Mouse (Mus musculus) limb, embryonic 12.5 days (tissue): ENCODE data around the gene Cmc1. TPM values are rescaled to one million over a fixed set of nuclear protein-coding genes. Genes with fewer than 3 reads are reported as not detected.

ENCODE experiments used
- ATAC-seq: fragments of 200-750 bp; cut with Nextera tagmentation; 2 replicates; pipeline ENCODE4 v1.8.0; 2017; ENCODE audit warnings: low read depth, moderate TSS enrichment; ENCODE audit not compliant: insufficient number of reproducible peaks, insufficient read depth, low FRiP score, low TSS enrichment
- H3K27ac ChIP-seq: fragments of 300-500 bp; sonication (generic); 2 replicates; pipeline ENCODE4 v1.5.1; 2016; ENCODE audit warnings: mild to moderate bottlenecking, moderate library complexity
- H3K27me3 ChIP-seq: fragments of 300-500 bp; sonication (generic); 2 replicates; pipeline ENCODE4 v1.6.1; 2016; ENCODE audit warnings: mild to moderate bottlenecking, moderate library complexity
- H3K36me3 ChIP-seq: fragments of 300-500 bp; sonication (generic); 2 replicates; pipeline ENCODE4 v1.6.1; 2016; ENCODE audit warnings: mild to moderate bottlenecking, moderate library complexity
- H3K4me1 ChIP-seq: fragments of 300-500 bp; sonication (generic); replicated peaks from 2 replicates; pipeline ENCODE4 v1.6.1; 2016
- H3K4me2 ChIP-seq: fragments of 300-500 bp; sonication (generic); 2 replicates; pipeline ENCODE4 v1.6.1; 2016; ENCODE audit warnings: mild to moderate bottlenecking, moderate library complexity
- H3K4me3 ChIP-seq: fragments of 300-500 bp; sonication (generic); replicated peaks from 2 replicates; pipeline ENCODE4 v1.5.1; 2016; ENCODE audit warnings: mild to moderate bottlenecking
- H3K9ac ChIP-seq: fragments of 300-500 bp; sonication (generic); replicated peaks from 2 replicates; pipeline ENCODE4 v1.6.1; 2016; ENCODE audit warnings: mild to moderate bottlenecking, moderate library complexity
- H3K9me3 ChIP-seq: fragments of 300-500 bp; sonication (generic); 2 replicates; pipeline ENCODE4 v1.6.1; 2016; ENCODE audit warnings: mild to moderate bottlenecking, moderate library complexity
- WGBS: fragments of 180-500 bp; shearing (Covaris S2); methylation state at CpG from one replicate; pipeline ENCODE4 v1.1.7; 2016; 5-methylcytosine and 5-hydroxymethylcytosine counted together
- polyA plus RNA-seq: library from polyadenylated mRNA; unstranded; fragments of >200 nt; fragmentation: Nextera tagmentation; extraction: Ambion mirVana; gene quantifications from 2 replicates; pipeline ENCODE4 v1.2.1, GENCODE M21; 2016

The Cmc1 gene
- polyA plus RNA-seq, 1 experiment from 2014 or later, result 48.9 TPM

DNA sequence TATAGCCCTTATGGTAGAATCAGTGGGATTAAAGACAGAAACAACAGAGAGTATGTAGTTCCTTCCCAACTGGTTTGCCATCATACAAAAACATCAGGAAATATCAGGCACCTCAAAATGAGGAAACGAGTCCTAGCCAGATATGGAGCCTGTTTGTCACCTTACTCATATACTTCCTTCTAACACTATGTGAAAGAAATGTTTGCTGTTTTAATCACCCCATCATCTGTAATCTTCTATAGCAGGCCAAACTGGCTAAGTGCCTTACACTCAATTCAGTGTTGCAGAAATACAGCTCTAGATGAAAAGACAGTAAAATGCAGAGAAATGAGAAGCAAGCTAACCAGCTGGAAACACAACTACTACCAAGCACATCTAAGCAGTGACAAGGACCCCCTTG lies 119.7 kb downstream of the Cmc1 start:
- no peak overlapping the region for H3K27ac ChIP-seq
- no peak overlapping the region for H3K4me3 ChIP-seq
- WGBS, result 84% methylated on average over 1 of the region's 1 CpGs
- H3K4me1 ChIP-seq, result no peaks in the 10 kb centered on the region
- no peak overlapping the region for H3K4me2 ChIP-seq
- no peaks in the 10 kb centered on the region for H3K36me3 ChIP-seq
- H3K9ac ChIP-seq, result no peak overlapping the region
- no peaks in the 10 kb centered on the region for H3K27me3 ChIP-seq
- no peak for ATAC-seq
- no peaks in the 10 kb centered on the region for H3K9me3 ChIP-seq

DNA sequence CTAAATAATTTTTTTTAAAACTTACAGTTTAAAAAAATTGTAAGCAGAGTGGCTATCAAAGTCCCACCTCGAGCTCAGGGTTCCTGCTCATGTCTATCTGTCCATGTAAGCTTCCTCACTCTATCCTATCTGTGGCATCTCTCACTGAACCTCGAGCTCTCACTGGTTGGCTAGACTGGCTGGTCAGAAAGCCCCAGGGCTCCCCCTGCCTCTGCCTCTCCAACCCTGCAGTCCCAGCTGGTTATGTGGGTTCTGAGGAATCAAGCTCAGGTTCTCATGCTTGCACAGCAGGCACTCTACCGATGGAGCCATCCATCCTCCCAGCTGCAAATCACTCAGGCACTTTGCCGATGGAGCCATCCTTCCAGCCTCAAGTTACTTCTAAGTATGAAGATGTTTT lies 120.5 kb downstream of the Cmc1 start:
- no peak overlapping the region for H3K4me3 ChIP-seq
- H3K4me2 ChIP-seq, result no peak overlapping the region
- H3K9me3 ChIP-seq, result no peaks in the 10 kb centered on the region
- no peak overlapping the region for H3K27ac ChIP-seq
- H3K27me3 ChIP-seq, result no peaks in the 10 kb centered on the region
- no peak for ATAC-seq
- H3K9ac ChIP-seq, result no peak overlapping the region
- H3K36me3 ChIP-seq, result no peaks in the 10 kb centered on the region
- no peaks in the 10 kb centered on the region for H3K4me1 ChIP-seq
- 51% methylated on average over 4 of the region's 4 CpGs for WGBS

- WGBS, result 80% methylated on average over 2 of the region's 2 CpGs
- Histone ChIP-seq H3K4me1 (no peaks in the 10 kb centered on the region), H3K27me3 (no peaks in the 10 kb centered on the region), H3K27ac (no peak overlapping the region), H3K9me3 (no peaks in the 10 kb centered on the region), H3K4me2 (no peak overlapping the region), H3K4me3 (no peak overlapping the region), H3K9ac (no peak overlapping the region), H3K36me3 (no peaks in the 10 kb centered on the region)
- no peak for ATAC-seq
Observed at GRCm38 (mm10) chr9:118024966-118025365, 125.0 kb downstream of the Cmc1 start.

Other genes with a start within 250 kb of the Cmc1 start
- 70.5 and 77.5 TPM in 2 replicates for gene Azi2, start 109.7 kb downstream of the Cmc1 start, polyA plus RNA-seq